Mouse (Mus musculus) heart, embryonic 13.5 days (tissue): ENCODE measurements at regions not wholly inside any gene's neighbourhood (a gene's known extent, or its start where the extent isn't known, plus 50 kb on each side); places are given as distances from the start of the nearest gene placed in this dataset.

Experiments
- ATAC-seq: fragments of 200-750 bp; cut with Nextera tagmentation; 2 replicates; pipeline ENCODE4 v1.8.0; 2017; ENCODE audit warnings: moderate TSS enrichment; ENCODE audit not compliant: insufficient number of reproducible peaks, low FRiP score, low TSS enrichment; ENCODE audit errors: extremely low read depth
- H3K27ac ChIP-seq: fragments of 300-500 bp; sonication (generic); replicated peaks from 2 replicates; pipeline ENCODE4 v1.5.1; 2015; ENCODE audit warnings: moderate library complexity, mild to moderate bottlenecking, inconsistent platforms
- H3K27me3 ChIP-seq: fragments of 300-500 bp; sonication (generic); replicated peaks from 2 replicates; pipeline ENCODE4 v1.6.1; 2015; ENCODE audit warnings: mild to moderate bottlenecking, inconsistent platforms
- H3K36me3 ChIP-seq: fragments of 300-500 bp; sonication (generic); 2 replicates; pipeline ENCODE4 v1.6.1; 2015; ENCODE audit warnings: mild to moderate bottlenecking, inconsistent platforms
- H3K4me1 ChIP-seq: fragments of 300-500 bp; sonication (generic); 2 replicates; pipeline ENCODE4 v1.6.1; 2015; ENCODE audit warnings: inconsistent platforms
- H3K4me2 ChIP-seq: fragments of 300-500 bp; sonication (generic); 2 replicates; pipeline ENCODE4 v1.6.1; 2015; ENCODE audit warnings: inconsistent platforms, mild to moderate bottlenecking, moderate library complexity
- H3K4me3 ChIP-seq: fragments of 300-500 bp; sonication (generic); 2 replicates; pipeline ENCODE4 v1.5.1; 2015; ENCODE audit warnings: moderate library complexity, mild to moderate bottlenecking, inconsistent platforms
- H3K9ac ChIP-seq: fragments of 300-500 bp; sonication (generic); 2 replicates; pipeline ENCODE4 v1.6.1; 2015; ENCODE audit warnings: inconsistent platforms, mild to moderate bottlenecking, moderate library complexity
- H3K9me3 ChIP-seq: fragments of 300-500 bp; sonication (generic); 2 replicates; pipeline ENCODE4 v1.6.1; 2016; ENCODE audit warnings: inconsistent platforms
- WGBS: fragments of 180-500 bp; shearing (Covaris S2); methylation state at CpG from one replicate; pipeline ENCODE4 v1.1.7; 2015; ENCODE audit warnings: mixed read lengths; 5-methylcytosine and 5-hydroxymethylcytosine counted together

GRCm38 (mm10) chr2:160587015-160587835 lies 58.5 kb upstream of the Top1 start:
- Histone ChIP-seq H3K4me3 (no peak overlapping the region), H3K9me3 (no peaks in the 10 kb centered on the region), H3K27ac (no peak overlapping the region), H3K9ac (no peak overlapping the region), H3K4me1 (peaks cover 10% of the 10 kb centered on the region), H3K36me3 (no peaks in the 10 kb centered on the region), H3K4me2 (no peak overlapping the region), H3K27me3 (peaks cover 38% of the 10 kb centered on the region)
- WGBS = 79% methylated on average over 9 of the region's 9 CpGs
- no peak for ATAC-seq

GRCm38 (mm10) chr2:160588401-160588800 lies 57.3 kb upstream of the Top1 start:
- 80% methylated on average over 9 of the region's 9 CpGs for WGBS
- Histone ChIP-seq H3K4me1 (peaks cover 10% of the 10 kb centered on the region), H3K27ac (no peak overlapping the region), H3K9ac (no peak overlapping the region), H3K36me3 (no peaks in the 10 kb centered on the region), H3K4me2 (no peak overlapping the region), H3K4me3 (no peak overlapping the region), H3K9me3 (no peaks in the 10 kb centered on the region), H3K27me3 (peaks cover 37% of the 10 kb centered on the region)
- no peak for ATAC-seq

GRCm38 (mm10) chr2:160590209-160590910 lies 55.3 kb upstream of the Top1 start:
- Histone ChIP-seq H3K27ac (no peak overlapping the region), H3K4me2 (no peak overlapping the region), H3K4me3 (no peak overlapping the region), H3K27me3 (peaks cover 18% of the 10 kb centered on the region), H3K9ac (no peak overlapping the region), H3K4me1 (peaks cover 10% of the 10 kb centered on the region), H3K9me3 (no peaks in the 10 kb centered on the region), H3K36me3 (no peaks in the 10 kb centered on the region)
- no peak for ATAC-seq
- 48% methylated on average over 13 of the region's 13 CpGs for WGBS

GRCm38 (mm10) chr2:160591446-160592180 lies 54.1 kb upstream of the Top1 start:
- no peak overlapping the region for H3K27ac ChIP-seq
- H3K27me3 ChIP-seq = peaks cover 8% of the 10 kb centered on the region; the same call in 1 of the 2 replicates
- no peaks in the 10 kb centered on the region for H3K36me3 ChIP-seq
- no peak overlapping the region for H3K9ac ChIP-seq
- H3K4me1 ChIP-seq = peaks cover 10% of the 10 kb centered on the region
- ATAC-seq = no peak
- H3K9me3 ChIP-seq = no peaks in the 10 kb centered on the region
- H3K4me3 ChIP-seq = no peak overlapping the region
- no peak overlapping the region for H3K4me2 ChIP-seq
- 74% methylated on average over 18 of the region's 18 CpGs for WGBS

GRCm38 (mm10) chr2:160593035-160593434 lies 52.7 kb upstream of the Top1 start:
- 8% methylated on average over 2 of the region's 2 CpGs for WGBS
- Histone ChIP-seq H3K27ac (no peak overlapping the region), H3K36me3 (no peaks in the 10 kb centered on the region), H3K4me3 (no peak overlapping the region), H3K9ac (no peak overlapping the region), H3K4me1 (peaks cover 10% of the 10 kb centered on the region), H3K9me3 (no peaks in the 10 kb centered on the region), H3K27me3 (peaks cover 15% of the 10 kb centered on the region; the same call in 1 of the 2 replicates), H3K4me2 (no peak overlapping the region)
- ATAC-seq = no peak
